Mouse (Mus musculus): ENCODE results near the gene Zfp950. TPM values are rescaled to one million over a fixed set of nuclear protein-coding genes. Genes with fewer than 3 reads are reported as not detected.
A peak's percentile ranks its signal among the peaks of the same experiment; 100 is the strongest.
"Not testable (repeated sequence)": the region's sequence is repeated elsewhere in the genome, so short reads cannot be mapped to it uniquely, and the experiment has no call there.

The Zfp950 gene
- total RNA-seq (2015) (34.3 and 39.3 TPM in 2 replicates), total RNA-seq (2017) (29.4 and 35.9 TPM in 2 replicates)

DNA sequence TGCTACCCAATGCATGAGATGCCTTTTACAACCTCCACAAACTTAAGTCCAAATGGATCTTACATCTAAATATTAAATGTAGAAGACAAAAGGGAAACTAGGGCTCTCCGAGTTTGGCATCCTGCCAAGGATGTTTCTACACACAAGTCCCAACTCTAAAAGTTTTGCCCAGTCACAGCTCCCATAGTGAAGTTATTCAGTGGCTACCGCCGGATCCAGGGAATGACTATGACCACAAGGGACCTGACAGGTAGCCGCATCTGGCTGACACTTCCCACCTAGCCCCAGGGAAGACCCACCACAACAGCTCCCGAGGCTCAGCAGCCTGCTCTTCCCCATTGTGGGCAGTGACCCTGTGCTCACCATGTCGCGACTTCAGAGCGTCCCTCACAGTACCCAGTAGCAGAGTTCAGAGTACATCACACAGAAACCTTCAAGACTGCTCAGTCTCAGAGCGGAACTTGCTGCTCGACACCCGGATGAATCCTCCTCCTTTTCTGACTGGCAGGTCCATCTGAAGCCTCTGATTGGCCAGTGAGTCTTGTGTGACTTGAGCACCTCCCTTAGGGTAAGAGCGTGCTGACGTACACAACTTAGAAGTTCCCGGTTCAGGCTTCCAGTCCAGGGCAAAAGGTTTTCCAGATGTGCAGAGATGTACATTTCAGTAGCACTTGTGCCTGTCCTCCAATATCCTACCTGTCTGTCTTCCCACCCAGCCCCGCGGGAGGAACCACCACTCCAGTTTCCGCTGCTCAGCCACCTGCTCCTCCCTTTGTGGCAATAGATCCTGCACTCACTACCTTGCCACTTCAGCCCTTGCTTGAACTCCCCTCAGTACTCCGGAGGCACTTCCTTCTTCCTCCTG is at the start of gene Zfp950:
Zfp950 (minus strand) TSS at position 499 of the 865 bp plus-strand sequence.
- ATAC-seq (ENCODE audit: poor library complexity, severe bottlenecking) = peak; percentile 100

GRCm38 (mm10) chr19:61183590-61183989 is 43.0 kb upstream of the Zfp950 start, which contains the start of gene Gm6020:
Gm6020 (plus strand) TSS chr19:61183890.
- ATAC-seq (ENCODE audit: poor library complexity, severe bottlenecking) = not testable (repeated sequence)

- no peak for ATAC-seq (ENCODE audit: poor library complexity, severe bottlenecking)
Observed at GRCm38 (mm10) chr19:61175756-61176324, 35.2 kb upstream of the Zfp950 start, which contains the start of gene Gm7102. Gm7102 (minus strand) TSS chr19:61176309.

- ATAC-seq (ENCODE audit: poor library complexity, severe bottlenecking) = peak; percentile 87
Observed at GRCm38 (mm10) chr19:61151701-61152420, 11.2 kb upstream of the Zfp950 start.

- peak; percentile 47 for ATAC-seq (ENCODE audit: poor library complexity, severe bottlenecking)
Observed at GRCm38 (mm10) chr19:61151372-61151700, 10.7 kb upstream of the Zfp950 start.

GRCm38 (mm10) chr19:61141299-61141698 is 659 bp upstream of the Zfp950 start:
- ATAC-seq (ENCODE audit: poor library complexity, severe bottlenecking) = no peak

DNA sequence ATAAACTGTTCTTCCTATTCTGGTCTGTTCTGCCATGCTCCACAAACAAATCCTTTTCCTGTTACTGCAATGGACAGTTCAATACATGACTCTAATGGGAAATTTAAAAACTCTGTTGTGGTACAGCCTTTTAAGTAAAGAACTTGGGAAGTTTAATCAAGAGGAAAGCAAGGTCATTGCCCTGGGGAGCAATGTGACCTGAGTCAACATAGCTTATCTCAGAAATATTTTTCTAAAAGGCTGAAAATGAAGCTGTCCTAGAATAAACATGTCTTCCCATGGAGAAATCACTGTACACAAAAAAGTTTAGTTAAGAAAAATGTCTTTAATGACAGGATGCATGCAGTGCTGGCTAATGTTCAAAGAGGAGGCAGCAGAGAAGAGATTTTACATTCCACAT is 2.0 kb downstream of the Zfp950 start:
- ATAC-seq (ENCODE audit: poor library complexity, severe bottlenecking) = no peak

- no peak for ATAC-seq (ENCODE audit: poor library complexity, severe bottlenecking)
Observed at GRCm38 (mm10) chr19:61131096-61131495, 9.5 kb downstream of the Zfp950 start.

GRCm38 (mm10) chr19:61110184-61110583 is 30.5 kb downstream of the Zfp950 start:
- ATAC-seq (ENCODE audit: poor library complexity, severe bottlenecking) = no peak

DNA sequence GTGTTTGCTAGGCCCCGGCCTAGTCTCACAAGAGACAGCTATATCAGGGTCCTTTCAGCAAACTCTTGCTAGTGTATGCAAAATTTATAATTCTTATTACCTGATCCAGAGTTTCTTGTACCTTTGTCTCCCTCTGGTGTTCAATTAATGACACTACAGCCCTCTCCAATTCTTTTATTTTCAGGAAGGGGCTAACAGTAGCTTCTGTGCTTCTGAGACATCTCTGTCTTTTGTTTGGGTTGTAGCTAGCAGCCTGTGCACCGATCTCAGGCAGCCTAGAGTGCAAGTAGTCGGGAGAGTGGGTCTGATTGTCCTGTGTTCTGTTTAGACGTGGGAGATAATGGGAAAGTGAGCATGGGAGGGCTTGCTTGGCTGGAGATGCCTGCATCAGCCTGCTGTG is 42.9 kb downstream of the Zfp950 start:
- ATAC-seq (ENCODE audit: poor library complexity, severe bottlenecking) = peak; percentile 82

GRCm38 (mm10) chr19:61096776-61097175 is 43.9 kb downstream of the Zfp950 start:
- ATAC-seq (ENCODE audit: poor library complexity, severe bottlenecking) = no peak

DNA sequence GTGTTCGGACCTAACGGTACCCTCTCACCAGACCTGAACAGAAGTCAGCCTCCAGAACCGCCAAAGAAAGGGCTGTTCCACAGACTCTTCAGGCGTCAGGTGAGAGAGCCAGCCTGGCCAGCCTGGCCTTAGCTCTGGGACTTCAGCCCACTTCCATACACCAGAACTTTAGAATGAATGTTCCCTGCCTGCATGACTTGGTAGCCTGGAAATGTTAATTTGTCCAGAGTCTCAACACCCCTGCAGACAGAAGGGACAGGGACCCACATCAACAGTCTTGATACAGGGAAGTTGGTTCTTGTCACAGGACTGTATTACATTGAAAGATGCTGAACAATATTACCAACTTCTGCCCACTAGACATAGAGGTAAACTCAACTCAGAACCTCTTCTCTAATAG is 50.1 kb downstream of the Zfp950 start:
- ATAC-seq (ENCODE audit: poor library complexity, severe bottlenecking) = no peak

- no peak for ATAC-seq (ENCODE audit: poor library complexity, severe bottlenecking)
Observed at GRCm38 (mm10) chr19:61089001-61089400, 51.6 kb downstream of the Zfp950 start.

DNA sequence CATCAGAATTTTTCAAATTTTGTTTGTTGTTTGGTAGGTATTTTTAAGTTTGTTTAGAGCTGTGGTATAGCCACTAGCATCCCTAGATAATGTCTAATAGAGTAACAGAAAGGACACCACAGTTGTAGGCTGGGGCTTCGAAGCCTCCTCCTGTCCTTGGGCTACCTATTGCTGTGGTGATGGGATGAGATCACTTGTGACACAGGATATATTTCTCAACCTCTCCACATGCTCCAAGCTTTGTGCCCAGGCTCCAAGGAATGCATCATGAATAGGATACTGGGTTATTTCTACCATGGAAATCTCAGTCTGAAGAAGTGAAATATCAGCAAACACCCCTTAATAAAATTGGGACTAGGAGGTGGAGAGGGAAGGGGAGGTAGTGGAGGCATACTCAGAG is 52.9 kb downstream of the Zfp950 start:
- no peak for ATAC-seq (ENCODE audit: poor library complexity, severe bottlenecking)

GRCm38 (mm10) chr19:61085217-61085616 is 55.4 kb downstream of the Zfp950 start:
- no peak for ATAC-seq (ENCODE audit: poor library complexity, severe bottlenecking)

GRCm38 (mm10) chr19:61084149-61084940 is 56.3 kb downstream of the Zfp950 start:
- ATAC-seq (ENCODE audit: poor library complexity, severe bottlenecking) = peak; percentile 77

DNA sequence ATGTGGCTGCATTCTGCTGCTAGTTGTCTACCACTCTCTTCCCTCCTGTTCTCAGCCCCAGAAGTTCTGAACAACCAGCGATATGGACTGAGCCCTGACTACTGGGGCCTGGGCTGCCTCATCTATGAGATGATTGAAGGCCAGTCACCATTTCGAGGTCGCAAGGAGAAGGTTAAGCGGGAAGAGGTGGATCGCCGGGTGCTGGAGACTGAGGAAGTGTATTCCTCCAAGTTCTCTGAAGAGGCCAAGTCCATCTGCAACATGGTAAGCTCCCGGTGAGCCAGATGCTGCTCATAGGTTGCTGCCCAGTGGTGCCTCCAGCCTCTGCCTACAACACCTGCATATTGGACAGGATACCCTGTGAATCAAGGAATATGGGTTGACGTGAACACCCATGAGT is 57.6 kb downstream of the Zfp950 start:
- ATAC-seq (ENCODE audit: poor library complexity, severe bottlenecking) = no peak

DNA sequence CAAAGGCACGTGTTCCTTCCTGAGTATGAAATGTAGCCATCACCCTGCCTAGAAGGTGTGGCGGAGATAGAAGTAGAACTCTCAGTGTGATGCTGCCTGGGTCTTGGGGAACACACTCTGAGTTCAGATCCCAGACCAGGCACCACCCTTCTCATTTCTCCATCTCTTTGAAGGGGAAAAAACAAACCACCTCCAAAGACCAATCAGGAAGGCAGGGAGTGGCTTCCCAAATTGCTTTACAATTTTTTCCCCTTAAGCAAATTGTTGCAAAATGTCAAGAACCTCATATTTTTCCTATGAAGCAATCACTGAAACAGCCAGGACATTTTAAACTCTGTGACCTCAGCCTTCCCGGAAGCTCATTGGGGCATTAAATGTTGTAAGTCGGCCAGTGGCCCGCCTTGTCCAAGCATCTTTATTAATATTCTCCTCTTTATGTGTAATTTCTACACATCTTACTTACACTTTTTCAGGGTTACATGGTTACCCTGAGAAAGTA is 60.3 kb downstream of the Zfp950 start:
- peak; percentile 52 for ATAC-seq (ENCODE audit: poor library complexity, severe bottlenecking)

DNA sequence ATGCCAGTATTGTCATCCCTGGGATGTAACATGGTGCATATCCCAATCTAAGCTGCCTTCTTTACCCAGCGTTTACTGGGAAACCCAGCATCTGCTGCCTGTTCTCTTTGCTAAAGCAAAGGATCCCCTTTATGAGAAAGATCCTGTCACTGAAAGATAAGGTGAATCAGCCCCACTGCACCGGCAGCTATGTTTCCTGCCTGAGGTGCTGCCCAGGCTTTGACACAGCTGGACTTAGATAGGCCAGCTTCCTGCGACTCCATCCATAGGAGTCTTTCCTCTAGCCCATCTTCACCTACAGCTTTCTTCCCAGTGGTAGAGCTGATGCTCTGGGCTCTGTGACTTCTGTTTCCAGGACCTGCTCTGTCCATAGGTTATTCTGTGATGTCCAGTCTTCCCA is 62.0 kb downstream of the Zfp950 start:
- no peak for ATAC-seq (ENCODE audit: poor library complexity, severe bottlenecking)

DNA sequence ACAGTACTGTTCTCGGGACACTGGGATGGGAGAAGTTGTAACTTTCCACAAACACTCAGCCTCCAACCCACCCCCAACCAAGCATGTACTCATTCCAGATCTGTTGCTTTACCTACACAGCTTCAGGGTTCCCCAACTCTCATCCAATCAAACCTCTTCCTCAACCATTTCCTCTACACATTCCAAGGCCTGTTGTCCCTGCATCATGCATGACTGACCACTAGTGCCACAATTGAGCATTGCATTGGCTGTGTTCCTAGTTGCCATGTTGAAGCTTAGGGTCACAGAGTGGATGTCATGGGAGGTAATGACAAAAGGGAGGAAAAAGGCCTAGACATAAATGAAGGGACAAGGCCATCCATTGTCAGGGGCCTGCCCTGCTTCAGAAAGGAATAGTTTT is 75.6 kb downstream of the Zfp950 start:
- no peak for ATAC-seq (ENCODE audit: poor library complexity, severe bottlenecking)

DNA sequence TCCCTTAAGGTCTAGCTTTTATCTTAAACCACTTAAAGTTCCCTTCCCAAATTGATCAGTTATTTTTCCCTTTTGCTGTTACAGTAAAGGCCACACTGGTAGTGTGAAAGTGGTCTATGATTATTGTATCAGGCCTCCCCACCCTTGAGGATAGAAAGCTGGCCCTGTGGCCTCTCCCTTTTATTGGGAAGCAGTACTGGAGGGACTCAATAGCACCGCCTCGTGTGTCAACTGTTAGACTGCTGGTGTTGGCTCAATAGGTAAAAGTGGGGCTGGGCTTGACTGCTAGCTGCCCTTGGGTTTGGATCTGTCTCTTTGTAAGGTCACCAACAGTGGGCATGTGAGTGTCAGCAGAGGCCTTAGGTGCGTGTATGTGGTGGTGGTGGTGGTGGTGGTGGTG is 76.3 kb downstream of the Zfp950 start:
- ATAC-seq (ENCODE audit: poor library complexity, severe bottlenecking) = no peak

All from megakaryocyte, adult 5-6 weeks (primary cell).